Comparison of ENCODE assay signal across 10 mouse cellular contexts in genomic region chr13:60819469-60819868, GRCm38 (mm10). TPM values are rescaled to one million over a fixed set of nuclear protein-coding genes. Genes with fewer than 3 reads are reported as not detected.
DNase-seq lines count a peak whose midpoint lies in the region; ATAC-seq and TF ChIP-seq lines count a peak whose summit lies in the region.
"Had no signal": no experiment of that assay in that cellular context is flagged by ENCODE, and none has a peak within 500 bp of the region (broad histone marks: within the 10 kb centered on the region; RNA-seq: fewer than 3 reads in every experiment).

No protein-coding gene starts in this region.

- peak; percentile 56 for DNase-seq in forebrain, postnatal 0 days
- DNase-seq in ovary, postnatal 14 days (ENCODE audit: low spot score), result peak; percentile 31
- no peak for DNase-seq in ovary, adult 18-20 months (ENCODE audit: low spot score)
- DNase-seq in c-Kit-positive CD71-positive TER-119-positive erythroid progenitor cells, embryonic 14.5 days (ENCODE audit: low spot score), result peak; percentile 5
- peak; percentile 40 for DNase-seq in kidney, postnatal 14 days

- no peaks in the 10 kb centered on the region for H3K9me3 ChIP-seq in forebrain, postnatal 0 days (ENCODE audit: low read length)
- no peaks in the 10 kb centered on the region for H3K9me3 ChIP-seq in forebrain, embryonic 16.5 days (ENCODE audit: control insufficient read depth, low read length)
- H3K9me3 ChIP-seq: neural tube, embryonic 12.5 days had no signal

- no peak overlapping the region for H3K4me2 ChIP-seq in forebrain, postnatal 0 days (ENCODE audit: low read depth)
- no peak overlapping the region for H3K4me2 ChIP-seq in forebrain, embryonic 16.5 days (ENCODE audit: low read length)
- H3K4me2 ChIP-seq: neural tube, embryonic 12.5 days had no signal

- no peak overlapping the region for H3K4me3 ChIP-seq in forebrain, postnatal 0 days (ENCODE audit: low read depth, low read length)
- no peak overlapping the region for H3K4me3 ChIP-seq in forebrain, embryonic 16.5 days (replicated peaks; ENCODE audit: low read length)
- H3K4me3 ChIP-seq: neural tube, embryonic 12.5 days had no signal

- TF ChIP-seq CTCF in forebrain, postnatal 0 days (IDR thresholded peaks at IDR 0.05; ENCODE audit: low read depth), result peak; percentile 71

- H3K27me3 ChIP-seq in forebrain, postnatal 0 days (ENCODE audit: insufficient read depth, low read length), result no peaks in the 10 kb centered on the region
- no peaks in the 10 kb centered on the region for H3K27me3 ChIP-seq in forebrain, embryonic 16.5 days (replicated peaks; ENCODE audit: control insufficient read depth, insufficient read depth, low read length)
- H3K27me3 ChIP-seq: neural tube, embryonic 12.5 days had no signal

- WGBS in forebrain, postnatal 0 days, result 14% methylated on average over 7 of the region's 7 CpGs
- WGBS in forebrain, embryonic 16.5 days, result 15% methylated on average over 7 of the region's 7 CpGs

- ATAC-seq in forebrain, postnatal 0 days, result no peak
- no peak for ATAC-seq in forebrain, embryonic 16.5 days
- ATAC-seq in megakaryocyte-erythroid progenitor cell, adult 5-6 weeks (replicated peaks; ENCODE audit: low FRiP score, low TSS enrichment, poor library complexity, severe bottlenecking), result peak; percentile 65; the same call in 1 of the 2 replicates
- ATAC-seq in activated CD4-positive, CD25-positive, alpha-beta regulatory T cell, adult 4 months, result no peak

- H3K27ac ChIP-seq in forebrain, postnatal 0 days (ENCODE audit: low read depth, low read length), result no peak overlapping the region
- H3K27ac ChIP-seq in forebrain, embryonic 16.5 days (ENCODE audit: low read length), result no peak overlapping the region
- H3K27ac ChIP-seq: neural tube, embryonic 12.5 days had no signal

- H3K4me1 ChIP-seq in forebrain, postnatal 0 days (ENCODE audit: insufficient read depth), result no peaks in the 10 kb centered on the region
- H3K4me1 ChIP-seq in forebrain, embryonic 16.5 days (replicated peaks; ENCODE audit: control insufficient read depth, insufficient read depth, low read length), result no peaks in the 10 kb centered on the region
- H3K4me1 ChIP-seq: neural tube, embryonic 12.5 days had no signal

- no peak overlapping the region for H3K9ac ChIP-seq in forebrain, postnatal 0 days
- H3K9ac ChIP-seq in forebrain, embryonic 16.5 days (replicated peaks; ENCODE audit: low read depth, low read length), result no peak overlapping the region
- H3K9ac ChIP-seq: neural tube, embryonic 12.5 days had no signal

- no peaks in the 10 kb centered on the region for H3K36me3 ChIP-seq in forebrain, postnatal 0 days (ENCODE audit: insufficient read depth)
- H3K36me3 ChIP-seq in forebrain, embryonic 16.5 days (ENCODE audit: control insufficient read depth, insufficient read depth), result no peaks in the 10 kb centered on the region
- H3K36me3 ChIP-seq: neural tube, embryonic 12.5 days had no signal

RNA-seq across cellular contexts. Expression of gene Ctsll3, which starts 16.8 kb away (rescaled TPM):
- not detected in 2 replicates for total RNA-seq in forebrain, postnatal 0 days (2014; rRNA removed)
- polyA plus RNA-seq in forebrain, postnatal 0 days (2015; fragmentation: Nextera tagmentation; extraction: Ambion mirVana), result not detected in 2 replicates
- not detected in 2 replicates for polyA plus RNA-seq in forebrain, embryonic 16.5 days (2015; fragmentation: Nextera tagmentation; extraction: Ambion mirVana)
- total RNA-seq in megakaryocyte-erythroid progenitor cell, adult 5-6 weeks (2014; fragmentation: Nextera tagmentation), result not detected in 2 replicates
- total RNA-seq in megakaryocyte-erythroid progenitor cell, adult 5-6 weeks (2017), result not detected in 2 replicates
- not detected for polyA plus RNA-seq in activated CD4-positive, CD25-positive, alpha-beta regulatory T cell, adult 4 months (2017; shearing (Covaris generic))
- polyA plus RNA-seq: large intestine, adult 2 months; neural tube, embryonic 12.5 days had no signal

RNA-seq across cellular contexts. Expression of gene BC051665, which starts 33.3 kb away (rescaled TPM):
- not detected in 2 replicates for total RNA-seq in forebrain, postnatal 0 days (2014; rRNA removed)
- not detected in 2 replicates for polyA plus RNA-seq in forebrain, postnatal 0 days (2015; fragmentation: Nextera tagmentation; extraction: Ambion mirVana)
- not detected in 2 replicates for polyA plus RNA-seq in forebrain, embryonic 16.5 days (2015; fragmentation: Nextera tagmentation; extraction: Ambion mirVana)
- total RNA-seq in megakaryocyte-erythroid progenitor cell, adult 5-6 weeks (2014; fragmentation: Nextera tagmentation), result not detected in 2 replicates
- total RNA-seq in megakaryocyte-erythroid progenitor cell, adult 5-6 weeks (2017), result not detected in 2 replicates
- polyA plus RNA-seq in activated CD4-positive, CD25-positive, alpha-beta regulatory T cell, adult 4 months (2017; shearing (Covaris generic)), result not detected
- polyA plus RNA-seq: large intestine, adult 2 months; neural tube, embryonic 12.5 days had no signal

RNA-seq across cellular contexts. Expression of gene 4930486L24Rik, which starts 44.8 kb away (rescaled TPM):
- 0.15 TPM in 1 of 2 replicates, not detected in the other for total RNA-seq in forebrain, postnatal 0 days (2014; rRNA removed)
- polyA plus RNA-seq in forebrain, postnatal 0 days (2015; fragmentation: Nextera tagmentation; extraction: Ambion mirVana), result not detected in 2 replicates
- not detected in 2 replicates for polyA plus RNA-seq in forebrain, embryonic 16.5 days (2015; fragmentation: Nextera tagmentation; extraction: Ambion mirVana)
- total RNA-seq in megakaryocyte-erythroid progenitor cell, adult 5-6 weeks (2014; fragmentation: Nextera tagmentation), result not detected in 2 replicates
- total RNA-seq in megakaryocyte-erythroid progenitor cell, adult 5-6 weeks (2017), result 0.15 and 0.99 TPM in 2 replicates
- 1 to 10 TPM in 1 of 2 experiments, not detected in 1; 1.7 TPM for polyA plus RNA-seq in activated CD4-positive, CD25-positive, alpha-beta regulatory T cell, adult 4 months (2017; shearing (Covaris generic))
- polyA plus RNA-seq: large intestine, adult 2 months; neural tube, embryonic 12.5 days had no signal
